Mouse (Mus musculus): Measurements from ENCODE around the gene Gcnt1.

The Gcnt1 gene

GRCm38 (mm10) chr19:17355361-17355760, 17.3 kb downstream of the Gcnt1 start:
- Histone ChIP-seq H3K36me3 (ENCODE audit: control insufficient read depth, insufficient read depth, low read length, poor library complexity, severe bottlenecking) (no peaks in the 10 kb centered on the region; the same call in 1 of the 2 replicates), H3K27me3 (ENCODE audit: control insufficient read depth, insufficient read depth, low read length, poor library complexity, severe bottlenecking) (no peaks in the 10 kb centered on the region)
- DNase-seq (ENCODE audit: low read depth, low spot score), result peak; percentile 47

GRCm38 (mm10) chr19:17354797-17355196, 17.8 kb downstream of the Gcnt1 start:
- H3K27me3 ChIP-seq (ENCODE audit: control insufficient read depth, insufficient read depth, low read length, poor library complexity, severe bottlenecking), result no peaks in the 10 kb centered on the region
- H3K36me3 ChIP-seq (ENCODE audit: control insufficient read depth, insufficient read depth, low read length, poor library complexity, severe bottlenecking), result no peaks in the 10 kb centered on the region; the same call in 1 of the 2 replicates
- DNase-seq (ENCODE audit: low read depth, low spot score), result no peak

- no peaks in the 10 kb centered on the region; the same call in 1 of the 2 replicates for H3K36me3 ChIP-seq (ENCODE audit: control insufficient read depth, insufficient read depth, low read length, poor library complexity, severe bottlenecking)
- DNase-seq (ENCODE audit: low read depth, low spot score), result no peak
- H3K27me3 ChIP-seq (ENCODE audit: control insufficient read depth, insufficient read depth, low read length, poor library complexity, severe bottlenecking), result no peaks in the 10 kb centered on the region
These were observed 18.3 kb downstream of the Gcnt1 start for GRCm38 (mm10) chr19:17354362-17354761.

- Histone ChIP-seq H3K27me3 (ENCODE audit: control insufficient read depth, insufficient read depth, low read length, poor library complexity, severe bottlenecking) (no peaks in the 10 kb centered on the region), H3K36me3 (ENCODE audit: control insufficient read depth, insufficient read depth, low read length, poor library complexity, severe bottlenecking) (no peaks in the 10 kb centered on the region; the same call in 1 of the 2 replicates)
- no peak for DNase-seq (ENCODE audit: low read depth, low spot score)
These were observed 18.9 kb downstream of the Gcnt1 start for GRCm38 (mm10) chr19:17353727-17354126.

- H3K36me3 ChIP-seq (ENCODE audit: control insufficient read depth, insufficient read depth, low read length, poor library complexity, severe bottlenecking), result no peaks in the 10 kb centered on the region; the same call in 1 of the 2 replicates
- DNase-seq (ENCODE audit: low read depth, low spot score), result peak; percentile 51
- no peaks in the 10 kb centered on the region for H3K27me3 ChIP-seq (ENCODE audit: control insufficient read depth, insufficient read depth, low read length, poor library complexity, severe bottlenecking)
These were observed 24.8 kb downstream of the Gcnt1 start for GRCm38 (mm10) chr19:17347852-17348251.

GRCm38 (mm10) chr19:17346716-17347474, 25.7 kb downstream of the Gcnt1 start:
- Histone ChIP-seq H3K36me3 (ENCODE audit: control insufficient read depth, insufficient read depth, low read length, poor library complexity, severe bottlenecking) (no peaks in the 10 kb centered on the region; the same call in 1 of the 2 replicates), H3K27me3 (ENCODE audit: control insufficient read depth, insufficient read depth, low read length, poor library complexity, severe bottlenecking) (no peaks in the 10 kb centered on the region)
- no peak for DNase-seq (ENCODE audit: low read depth, low spot score)

GRCm38 (mm10) chr19:17344881-17345280, 27.8 kb downstream of the Gcnt1 start:
- DNase-seq (ENCODE audit: low read depth, low spot score), result no peak
- no peaks in the 10 kb centered on the region for H3K27me3 ChIP-seq (ENCODE audit: control insufficient read depth, insufficient read depth, low read length, poor library complexity, severe bottlenecking)
- no peaks in the 10 kb centered on the region for H3K36me3 ChIP-seq (ENCODE audit: control insufficient read depth, insufficient read depth, low read length, poor library complexity, severe bottlenecking)

GRCm38 (mm10) chr19:17339563-17339962, 33.1 kb downstream of the Gcnt1 start:
- Histone ChIP-seq H3K36me3 (ENCODE audit: control insufficient read depth, insufficient read depth, low read length, poor library complexity, severe bottlenecking) (no peaks in the 10 kb centered on the region), H3K27me3 (ENCODE audit: control insufficient read depth, insufficient read depth, low read length, poor library complexity, severe bottlenecking) (no peaks in the 10 kb centered on the region)
- DNase-seq (ENCODE audit: low read depth, low spot score), result peak; percentile 50

- DNase-seq (ENCODE audit: low read depth, low spot score), result no peak
- Histone ChIP-seq H3K27me3 (ENCODE audit: control insufficient read depth, insufficient read depth, low read length, poor library complexity, severe bottlenecking) (no peaks in the 10 kb centered on the region), H3K36me3 (ENCODE audit: control insufficient read depth, insufficient read depth, low read length, poor library complexity, severe bottlenecking) (peaks cover 7% of the 10 kb centered on the region; the same call in 1 of the 2 replicates)
These were observed 35.5 kb downstream of the Gcnt1 start for GRCm38 (mm10) chr19:17337057-17337679.

GRCm38 (mm10) chr19:17336646-17337045, 36.0 kb downstream of the Gcnt1 start:
- H3K27me3 ChIP-seq (ENCODE audit: control insufficient read depth, insufficient read depth, low read length, poor library complexity, severe bottlenecking), result no peaks in the 10 kb centered on the region
- no peak for DNase-seq (ENCODE audit: low read depth, low spot score)
- peaks cover 7% of the 10 kb centered on the region; the same call in 1 of the 2 replicates for H3K36me3 ChIP-seq (ENCODE audit: control insufficient read depth, insufficient read depth, low read length, poor library complexity, severe bottlenecking)

- no peak for DNase-seq (ENCODE audit: low read depth, low spot score)
- H3K36me3 ChIP-seq (ENCODE audit: control insufficient read depth, insufficient read depth, low read length, poor library complexity, severe bottlenecking), result peaks cover 8% of the 10 kb centered on the region; the same call in 1 of the 2 replicates
These were observed 37.9 kb downstream of the Gcnt1 start for GRCm38 (mm10) chr19:17334644-17335333.

GRCm38 (mm10) chr19:17333043-17333442, 39.6 kb downstream of the Gcnt1 start:
- H3K36me3 ChIP-seq (ENCODE audit: control insufficient read depth, insufficient read depth, low read length, poor library complexity, severe bottlenecking), result peaks cover 13% of the 10 kb centered on the region
- DNase-seq (ENCODE audit: low read depth, low spot score), result no peak
- H3K27me3 ChIP-seq (ENCODE audit: control insufficient read depth, insufficient read depth, low read length, poor library complexity, severe bottlenecking), result no peaks in the 10 kb centered on the region

More at GRCm38 (mm10) chr19:17334644-17335333, 37.9 kb downstream of the Gcnt1 start:
- no peaks in the 10 kb centered on the region for H3K27me3 ChIP-seq (ENCODE audit: control insufficient read depth, insufficient read depth, low read length, poor library complexity, severe bottlenecking)

GRCm38 (mm10) chr19:17328916-17329315, 43.7 kb downstream of the Gcnt1 start:
- Histone ChIP-seq H3K27me3 (ENCODE audit: control insufficient read depth, insufficient read depth, low read length, poor library complexity, severe bottlenecking) (no peaks in the 10 kb centered on the region), H3K36me3 (ENCODE audit: control insufficient read depth, insufficient read depth, low read length, poor library complexity, severe bottlenecking) (peaks cover 14% of the 10 kb centered on the region)
- no peak for DNase-seq (ENCODE audit: low read depth, low spot score)

- H3K36me3 ChIP-seq (ENCODE audit: control insufficient read depth, insufficient read depth, low read length, poor library complexity, severe bottlenecking), result peaks cover 14% of the 10 kb centered on the region
- no peak for DNase-seq (ENCODE audit: low read depth, low spot score)
- no peaks in the 10 kb centered on the region for H3K27me3 ChIP-seq (ENCODE audit: control insufficient read depth, insufficient read depth, low read length, poor library complexity, severe bottlenecking)
These were observed 44.7 kb downstream of the Gcnt1 start for GRCm38 (mm10) chr19:17327881-17328404.

Measured in splenic B cell, adult 2 months (primary cell).